9 mouse cellular contexts compared by ENCODE assay signal in the genomic region with DNA sequence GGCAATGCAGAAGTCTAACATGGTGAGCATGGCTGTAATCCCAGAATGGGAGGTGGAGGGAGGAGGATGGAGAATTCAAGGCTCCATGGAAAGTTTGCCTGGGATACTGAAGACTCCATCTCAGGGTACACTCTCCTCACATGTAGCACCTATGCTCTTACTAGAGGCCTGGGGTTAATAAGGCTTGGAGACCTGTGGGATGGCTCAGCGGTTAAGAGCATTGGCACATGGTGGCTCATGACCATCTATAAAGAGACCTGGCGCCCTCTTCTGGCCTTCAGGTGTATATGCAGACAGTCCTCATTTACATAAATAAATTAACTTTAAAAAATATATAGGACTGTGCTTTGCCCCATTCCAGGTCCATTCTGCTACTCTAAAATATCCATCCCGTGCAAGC. TPM values are rescaled to one million over a fixed set of nuclear protein-coding genes. Genes with fewer than 3 reads are reported as not detected.
DNase-seq lines count a peak whose midpoint lies in the region; ATAC-seq and TF ChIP-seq lines count a peak whose summit lies in the region.
"Had no signal": no experiment of that assay in that cellular context is flagged by ENCODE, and none has a peak within 500 bp of the region (broad histone marks: within the 10 kb centered on the region; RNA-seq: fewer than 3 reads in every experiment).

No protein-coding gene starts in this region.

- H3K27ac ChIP-seq in kidney, adult 2 months (ENCODE audit: insufficient read depth, low read depth, low read length) = no peak overlapping the region
- no peak overlapping the region for H3K27ac ChIP-seq in cortical plate, adult 2 months (ENCODE audit: insufficient read depth, low read length)
- no peak overlapping the region for H3K27ac ChIP-seq in lung, embryonic 14.5 days (ENCODE audit: low read depth)
- H3K27ac ChIP-seq: lung, embryonic 15.5 days had no signal

- TF ChIP-seq CTCF in kidney, adult 2 months (conservative IDR thresholded peaks at IDR 0.05; ENCODE audit: insufficient read depth, insufficient read length, low read depth, low read length) = peak; percentile 49
- peak; percentile 36; the same call in 1 of the 2 replicates for TF ChIP-seq CTCF in cortical plate, adult 2 months (IDR thresholded peaks at IDR 0.05; ENCODE audit: extremely low read depth, insufficient read depth, low read length)
- TF ChIP-seq CTCF in lung, embryonic 14.5 days (IDR thresholded peaks at IDR 0.05; ENCODE audit: low read depth) = peak; percentile 59

- intact Hi-C loops in left cerebral cortex, postnatal 36 days (cut with DNase I) = loop anchor here (2.0 to 5.0 kb wide), 3 partner anchors 56 to 263 kb away; no protein-coding TSS in a partner anchor

- H3K4me3 ChIP-seq in kidney, adult 2 months (ENCODE audit: insufficient read depth, low read depth, low read length) = no peak overlapping the region
- H3K4me3 ChIP-seq in cortical plate, adult 2 months (ENCODE audit: insufficient read depth, low read length) = no peak overlapping the region
- H3K4me3 ChIP-seq in lung, embryonic 14.5 days (ENCODE audit: low read depth, low read length) = no peak overlapping the region
- H3K4me3 ChIP-seq: lung, embryonic 15.5 days had no signal

- DNase-seq in kidney, adult 2 months = peak; percentile 43
- DNase-seq in kidney, adult 11 months = no peak
- DNase-seq in CD4-positive, CD25-positive, alpha-beta regulatory T cell, adult 2 months (ENCODE audit: low read depth, low spot score) = peak; percentile 84
- DNase-seq in WW6 (ENCODE audit: low read depth, low spot score) = peak; percentile 28
- DNase-seq in lung, embryonic 14.5 days = peak; percentile 53
- DNase-seq in thymus, postnatal 14 days = peak; percentile 57
- DNase-seq in left cerebral cortex, postnatal 36 days (ENCODE audit: low spot score in 2 of 2) = no peak

- no peaks in the 10 kb centered on the region for H3K27me3 ChIP-seq in kidney, adult 2 months (replicated peaks; ENCODE audit: control insufficient read depth, insufficient read depth, low read length)
- no peaks in the 10 kb centered on the region for H3K27me3 ChIP-seq in lung, embryonic 14.5 days (ENCODE audit: insufficient read depth, low read length)
- H3K27me3 ChIP-seq: lung, embryonic 15.5 days had no signal

- 24% methylated on average over 3 of the region's 3 CpGs for WGBS in kidney, adult 2 months
- WGBS in lung, embryonic 14.5 days = 46% methylated on average over 3 of the region's 3 CpGs

- H3K4me1 ChIP-seq in kidney, adult 2 months (ENCODE audit: control insufficient read depth, insufficient read depth, low read length) = peaks cover 3% of the 10 kb centered on the region; the same call in 1 of the 2 replicates
- no peaks in the 10 kb centered on the region; the same call in 1 of the 2 replicates for H3K4me1 ChIP-seq in cortical plate, adult 2 months (ENCODE audit: control insufficient read depth, insufficient read depth, low read length)
- no peaks in the 10 kb centered on the region for H3K4me1 ChIP-seq in lung, embryonic 14.5 days (ENCODE audit: insufficient read depth)

- no peak overlapping the region for H3K4me2 ChIP-seq in lung, embryonic 14.5 days

- H3K9ac ChIP-seq in lung, embryonic 14.5 days = no peak overlapping the region
- H3K9ac ChIP-seq: lung, embryonic 15.5 days had no signal

- no peaks in the 10 kb centered on the region for H3K9me3 ChIP-seq in lung, embryonic 14.5 days (ENCODE audit: low read depth, low read length)
- H3K9me3 ChIP-seq: lung, embryonic 15.5 days had no signal

- no peaks in the 10 kb centered on the region for H3K36me3 ChIP-seq in kidney, adult 2 months (ENCODE audit: control insufficient read depth, insufficient read depth, low read length)
- peaks cover 1% of the 10 kb centered on the region; the same call in 1 of the 2 replicates for H3K36me3 ChIP-seq in lung, embryonic 14.5 days (ENCODE audit: insufficient read depth)
- H3K36me3 ChIP-seq: lung, embryonic 15.5 days had no signal

- ATAC-seq in lung, embryonic 14.5 days (ENCODE audit: insufficient read depth) = no peak

- TF ChIP-seq POLR2A in kidney, adult 2 months (IDR thresholded peaks at IDR 0.05; ENCODE audit: low read depth, low read length) = no peak
- TF ChIP-seq POLR2A in cortical plate, adult 2 months (IDR thresholded peaks at IDR 0.05; ENCODE audit: extremely low read depth, insufficient read depth, low read length) = no peak

RNA-seq across cellular contexts. Expression of gene Znhit3, which starts 3.1 kb away (rescaled TPM):
- polyA plus RNA-seq in kidney, adult 2 months (2012; rRNA removed) = 9.2 and 11.0 TPM in 2 replicates
- polyA plus RNA-seq in cortical plate, adult 2 months (2012; rRNA removed) = 47.6 and 53.4 TPM in 2 replicates
- 57.3 and 61.4 TPM in 2 replicates for polyA plus RNA-seq in lung, embryonic 14.5 days (2014; fragmentation: Nextera tagmentation; extraction: Ambion mirVana)
- 10 to 100 TPM; 31.3 to 38.4 TPM for total RNA-seq in left cerebral cortex, postnatal 36 days (2021)

RNA-seq across cellular contexts. Expression of gene Car4, which starts 38.3 kb away (rescaled TPM):
- 91.5 and 107 TPM in 2 replicates for polyA plus RNA-seq in kidney, adult 2 months (2012; rRNA removed)
- polyA plus RNA-seq in cortical plate, adult 2 months (2012; rRNA removed) = 87.7 and 88.1 TPM in 2 replicates
- 0.28 and 0.54 TPM in 2 replicates for polyA plus RNA-seq in lung, embryonic 14.5 days (2014; fragmentation: Nextera tagmentation; extraction: Ambion mirVana)
- 10 to 100 TPM; 75.0 to 82.3 TPM for total RNA-seq in left cerebral cortex, postnatal 36 days (2021)

RNA-seq across cellular contexts. Expression of gene Pigw, which starts 39.2 kb away (rescaled TPM):
- 1.7 and 2.3 TPM in 2 replicates for polyA plus RNA-seq in kidney, adult 2 months (2012; rRNA removed)
- polyA plus RNA-seq in cortical plate, adult 2 months (2012; rRNA removed) = 4.0 and 4.9 TPM in 2 replicates
- polyA plus RNA-seq in lung, embryonic 14.5 days (2014; fragmentation: Nextera tagmentation; extraction: Ambion mirVana) = 1.9 and 2.9 TPM in 2 replicates
- total RNA-seq in left cerebral cortex, postnatal 36 days (2021) = 1 to 10 TPM; 7.1 to 7.9 TPM

RNA-seq across cellular contexts. Expression of gene Myo19, which starts 39.3 kb away (rescaled TPM):
- 36.4 and 48.0 TPM in 2 replicates for polyA plus RNA-seq in kidney, adult 2 months (2012; rRNA removed)
- 14.6 and 16.1 TPM in 2 replicates for polyA plus RNA-seq in cortical plate, adult 2 months (2012; rRNA removed)
- polyA plus RNA-seq in lung, embryonic 14.5 days (2014; fragmentation: Nextera tagmentation; extraction: Ambion mirVana) = 11.7 and 12.6 TPM in 2 replicates
- total RNA-seq in left cerebral cortex, postnatal 36 days (2021) = 10 to 100 TPM in 1 of 2 experiments, 1 to 10 TPM in 1; 9.3 to 15.4 TPM

RNA-seq across cellular contexts. Expression of gene Ggnbp2, which starts 48.7 kb away (rescaled TPM):
- polyA plus RNA-seq in kidney, adult 2 months (2012; rRNA removed) = 36.6 and 48.6 TPM in 2 replicates
- 104 and 108 TPM in 2 replicates for polyA plus RNA-seq in cortical plate, adult 2 months (2012; rRNA removed)
- 63.7 and 64.2 TPM in 2 replicates for polyA plus RNA-seq in lung, embryonic 14.5 days (2014; fragmentation: Nextera tagmentation; extraction: Ambion mirVana)
- total RNA-seq in left cerebral cortex, postnatal 36 days (2021) = 10 to 100 TPM; 75.9 to 93.3 TPM

Comparison
In these comparisons a context has a peak if more than half of its experiments do, and no peak if none do; other contexts are left out.
1. DNase-seq: peak in kidney, adult 2 months (single experiment), CD4-positive, CD25-positive, alpha-beta regulatory T cell, adult 2 months (single experiment), WW6 (single experiment), lung, embryonic 14.5 days (single experiment) and thymus, postnatal 14 days (single experiment); none in kidney, adult 11 months (single experiment) and left cerebral cortex, postnatal 36 days (0 of 2).
2. RNA of gene Car4, which starts 38.3 kb away (polyA plus RNA-seq): 91.5 to 107 TPM in kidney, adult 2 months and 87.7 to 88.1 TPM in cortical plate, adult 2 months; 0.28 to 0.54 TPM in lung, embryonic 14.5 days; every median in the first group is over 10 times any median in the second.
3. Peak in every context shown above with its lines, with median percentiles within 50 percentile points of each other: CTCF ChIP-seq.